Mouse (Mus musculus) ES-Bruce4 (cell line): ENCODE results near the gene Wasf1.

ENCODE experiments used
- CTCF ChIP-seq: IDR thresholded peaks from one replicate; pipeline ENCODE4 v1.8.1; 2011; ENCODE audit warnings: low read depth, low read length
- EP300 ChIP-seq: IDR thresholded peaks from 2 replicates; pipeline ENCODE4 v1.6.1; 2011; ENCODE audit warnings: low read depth, low read length; ENCODE audit not compliant: insufficient read depth
- POLR2A ChIP-seq: IDR thresholded peaks from one replicate; pipeline ENCODE4 v1.8.1; 2011; ENCODE audit warnings: low read length; ENCODE audit not compliant: insufficient read depth

- TF ChIP-seq CTCF (no peak), POLR2A (no peak), EP300 (no peak)
Observed at GRCm38 (mm10) chr10:40983761-40984160, 100.5 kb downstream of the Wasf1 start.
